Mouse (Mus musculus): ENCODE data around the gene Akap10.
"Not testable (repeated sequence)": the region's sequence is repeated elsewhere in the genome, so short reads cannot be mapped to it uniquely, and the experiment has no call there.

Gene Akap10

GRCm38 (mm10) chr11:61930098-61930517, at the start of gene Akap10:
TSS of gene Akap10 (minus strand) at chr11:61930252.
- peak; percentile 85 for DNase-seq (ENCODE audit: low spot score)

- DNase-seq (ENCODE audit: low spot score), result no peak
These were observed 45.7 kb upstream of the Akap10 start for GRCm38 (mm10) chr11:61975783-61976182.

- DNase-seq (ENCODE audit: low spot score), result no peak
These were observed 44.2 kb upstream of the Akap10 start for GRCm38 (mm10) chr11:61974106-61974707.

GRCm38 (mm10) chr11:61971441-61972221, 41.6 kb upstream of the Akap10 start:
- no peak for DNase-seq (ENCODE audit: low spot score)

- DNase-seq (ENCODE audit: low spot score), result no peak
These were observed 40.8 kb upstream of the Akap10 start for GRCm38 (mm10) chr11:61970901-61971300.

GRCm38 (mm10) chr11:61968875-61969274, 38.8 kb upstream of the Akap10 start:
- no peak for DNase-seq (ENCODE audit: low spot score)

GRCm38 (mm10) chr11:61967034-61967433, 37.0 kb upstream of the Akap10 start:
- no peak for DNase-seq (ENCODE audit: low spot score)

GRCm38 (mm10) chr11:61964611-61965010, 34.6 kb upstream of the Akap10 start:
- no peak for DNase-seq (ENCODE audit: low spot score)

- no peak for DNase-seq (ENCODE audit: low spot score)
These were observed 33.1 kb upstream of the Akap10 start for GRCm38 (mm10) chr11:61963193-61963592.

GRCm38 (mm10) chr11:61962684-61963083, 32.6 kb upstream of the Akap10 start:
- DNase-seq (ENCODE audit: low spot score), result no peak

GRCm38 (mm10) chr11:61960096-61960495, 30.0 kb upstream of the Akap10 start:
- DNase-seq (ENCODE audit: low spot score), result no peak

GRCm38 (mm10) chr11:61958706-61959105, 28.7 kb upstream of the Akap10 start:
- DNase-seq (ENCODE audit: low spot score), result not testable (repeated sequence)

GRCm38 (mm10) chr11:61957296-61957813, 27.3 kb upstream of the Akap10 start:
- no peak for DNase-seq (ENCODE audit: low spot score)

- peak; percentile 95 for DNase-seq (ENCODE audit: low spot score)
These were observed 26.7 kb upstream of the Akap10 start, which contains the start of gene Specc1 for GRCm38 (mm10) chr11:61956572-61957295. TSS of gene Specc1 (plus strand) at chr11:61956763.

GRCm38 (mm10) chr11:61955951-61956350, 25.9 kb upstream of the Akap10 start:
- no peak for DNase-seq (ENCODE audit: low spot score)

- no peak for DNase-seq (ENCODE audit: low spot score)
These were observed 25.1 kb upstream of the Akap10 start for GRCm38 (mm10) chr11:61955136-61955535.

GRCm38 (mm10) chr11:61950632-61951031, 20.6 kb upstream of the Akap10 start:
- DNase-seq (ENCODE audit: low spot score), result peak; percentile 76

- DNase-seq (ENCODE audit: low spot score), result peak; percentile 45
These were observed 19.3 kb upstream of the Akap10 start for GRCm38 (mm10) chr11:61949315-61949714.

GRCm38 (mm10) chr11:61946608-61947007, 16.6 kb upstream of the Akap10 start:
- no peak for DNase-seq (ENCODE audit: low spot score)

- DNase-seq (ENCODE audit: low spot score), result no peak
These were observed 14.4 kb upstream of the Akap10 start for GRCm38 (mm10) chr11:61944417-61944816.

- no peak for DNase-seq (ENCODE audit: low spot score)
These were observed 12.9 kb upstream of the Akap10 start for GRCm38 (mm10) chr11:61942903-61943302.

GRCm38 (mm10) chr11:61937761-61938160, 7.7 kb upstream of the Akap10 start:
- no peak for DNase-seq (ENCODE audit: low spot score)

Measured in ovary, postnatal 14 days (tissue).